Mouse (Mus musculus): ENCODE results near the gene Flywch1.

GRCm38 (mm10) chr17:23746311-23746710, 25.1 kb downstream of the Flywch1 start:
- TF ChIP-seq CTCF (conservative IDR thresholded peaks at IDR 0.05 in 1 of 2, IDR thresholded peaks at IDR 0.05 in 1 of 2; ENCODE audit: low read depth in 2 of 2, low read length in 2 of 2) (peak in 1 of 2 experiments; percentile 56; a peak in 2 of 4 replicates), JUN (IDR thresholded peaks at IDR 0.05; ENCODE audit: insufficient read depth, low read depth, low read length) (no peak), NELFE (IDR thresholded peaks at IDR 0.05; ENCODE audit: low read depth, low read length) (no peak), POLR2A (IDR thresholded peaks at IDR 0.05; ENCODE audit: low read depth, low read length) (no peak), POLR2AphosphoS2 (IDR thresholded peaks at IDR 0.05; ENCODE audit: low read depth, low read length) (no peak), ETS1 (conservative IDR thresholded peaks at IDR 0.05; ENCODE audit: low read depth, low read length) (no peak), USF1 (IDR thresholded peaks at IDR 0.05; ENCODE audit: low read depth, low read length) (no peak), CHD2 (IDR thresholded peaks at IDR 0.05; ENCODE audit: low read length) (no peak), GABPA (IDR thresholded peaks at IDR 0.05; ENCODE audit: insufficient replicate concordance, low read depth, low read length) (no peak), ZMIZ1 (IDR thresholded peaks at IDR 0.05; ENCODE audit: low read depth, low read length) (no peak), SMC3 (IDR thresholded peaks at IDR 0.05; ENCODE audit: low read depth, low read length) (no peak), EP300 (IDR thresholded peaks at IDR 0.05; ENCODE audit: low read length) (no peak), ZNF384 (IDR thresholded peaks at IDR 0.05; ENCODE audit: low read depth, low read length) (no peak)
